Mouse (Mus musculus) heart, postnatal 0 days (tissue): ENCODE data around the gene Susd3. TPM values are rescaled to one million over a fixed set of nuclear protein-coding genes. Genes with fewer than 3 reads are reported as not detected.
A peak's percentile ranks its signal among the peaks of the same experiment; 100 is the strongest.

Experiments
- ATAC-seq: fragments of 200-750 bp; cut with Nextera tagmentation; 2 replicates; pipeline ENCODE4 v1.8.0; 2017; ENCODE audit warnings: low read depth, moderate number of reproducible peaks, moderate library complexity; ENCODE audit not compliant: insufficient read depth
- DNase-seq: peaks from one replicate; pipeline ENCODE4 v3.0.0-alpha.2; 2016; ENCODE audit warnings: low spot score
- H3K27ac ChIP-seq: fragments of 300-500 bp; sonication (generic); 2 replicates; pipeline ENCODE4 v1.5.1; 2014; ENCODE audit warnings: low read depth, mild to moderate bottlenecking
- H3K27me3 ChIP-seq: fragments of 300-500 bp; sonication (generic); 2 replicates; pipeline ENCODE4 v1.6.1; 2014; ENCODE audit warnings: low read length, mixed read lengths; ENCODE audit not compliant: control insufficient read depth, insufficient read depth
- H3K36me3 ChIP-seq: fragments of 300-500 bp; sonication (generic); replicated peaks from 2 replicates; pipeline ENCODE4 v1.6.1; 2014; ENCODE audit warnings: low read length, mixed read lengths; ENCODE audit not compliant: control insufficient read depth, insufficient read depth
- H3K4me1 ChIP-seq: fragments of 300-500 bp; sonication (generic); 2 replicates; pipeline ENCODE4 v1.6.1; 2014; ENCODE audit warnings: antibody characterized with exemption; ENCODE audit not compliant: control insufficient read depth, insufficient read depth
- H3K4me2 ChIP-seq: fragments of 300-500 bp; sonication (generic); 2 replicates; pipeline ENCODE4 v1.6.1; 2014; ENCODE audit warnings: low read depth, mild to moderate bottlenecking, low read length, moderate library complexity
- H3K4me3 ChIP-seq: fragments of 300-500 bp; sonication (generic); 2 replicates; pipeline ENCODE4 v1.5.1; 2014; ENCODE audit warnings: low read depth, low read length
- H3K9ac ChIP-seq: fragments of 300-500 bp; sonication (generic); replicated peaks from 2 replicates; pipeline ENCODE4 v1.6.1; 2014; ENCODE audit warnings: low read depth, low read length, mixed read lengths
- H3K9me3 ChIP-seq: fragments of 300-500 bp; sonication (generic); replicated peaks from 2 replicates; pipeline ENCODE4 v1.6.1; 2016; ENCODE audit warnings: low read length; ENCODE audit not compliant: control insufficient read depth
- CTCF ChIP-seq: IDR thresholded peaks from 2 replicates; pipeline ENCODE4 v1.5.1; 2016; ENCODE audit warnings: antibody characterized with exemption, control low read depth, low read depth
- EP300 ChIP-seq: IDR thresholded peaks from 2 replicates; pipeline ENCODE4 v1.6.1; 2016; ENCODE audit warnings: antibody characterized with exemption, low read depth
- WGBS: fragments of 180-500 bp; shearing (Covaris S2); extraction: QIAGEN DNeasy Blood & Tissue Kit; methylation state at CpG from one replicate; pipeline ENCODE4 v1.1.7; 2014; 5-methylcytosine and 5-hydroxymethylcytosine counted together
- polyA plus RNA-seq: library from polyadenylated mRNA; unstranded; fragments of >200 nt; fragmentation: Nextera tagmentation; extraction: Ambion mirVana; gene quantifications from 2 replicates; pipeline ENCODE4 v1.2.1, GENCODE M21; 2015
- total RNA-seq: library from RNA; depleted of rRNA; stranded (reverse); fragments of >200 nt; gene quantifications from 2 replicates; pipeline ENCODE4 v1.2.3, GENCODE M21; 2014; ENCODE audit warnings: low replicate concordance

Gene Susd3
- total and polyA plus RNA-seq, 2 experiments from 2014 or later: 0.46 to 0.75 TPM

DNA sequence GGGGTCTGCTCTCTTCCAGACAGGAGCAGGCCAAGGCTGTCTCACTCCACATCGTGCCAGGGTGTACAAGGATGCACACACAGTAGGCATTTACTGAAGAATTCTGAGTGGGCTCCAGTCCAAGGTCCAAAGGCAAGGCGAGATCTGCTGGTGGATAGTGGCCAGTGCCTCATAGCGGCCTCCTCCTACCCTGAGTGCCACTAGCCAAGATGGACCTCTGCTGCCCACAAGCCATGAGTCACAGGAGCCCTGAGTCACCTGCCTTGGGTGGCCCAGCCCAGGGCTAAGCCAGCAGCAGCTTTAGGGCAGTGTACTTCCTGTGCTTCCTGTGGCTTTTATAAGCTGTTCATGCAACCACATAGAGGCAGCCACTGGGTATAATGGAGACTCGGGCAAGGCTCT is 35.0 kb downstream of the Susd3 start:
- DNase-seq (peak; percentile 32), ATAC-seq (no peak; the same call in 1 of the 2 replicates)
- H3K36me3 ChIP-seq: no peaks in the 10 kb centered on the region
- peaks cover 37% of the 10 kb centered on the region for H3K4me1 ChIP-seq
- H3K4me2 ChIP-seq: peak overlapping the region; percentile 74
- peak overlapping the region; percentile 77; the same call in 1 of the 2 replicates for H3K4me3 ChIP-seq
- H3K9me3 ChIP-seq: no peaks in the 10 kb centered on the region
- TF ChIP-seq CTCF (no peak), EP300 (no peak)
- H3K27ac ChIP-seq: peak overlapping the region; percentile 70
- 43% methylated on average over 4 of the region's 4 CpGs for WGBS
- H3K9ac ChIP-seq: 0 out of 2 replicates have a peak overlapping the region, but pooled peaks have one; percentile 87
- no peaks in the 10 kb centered on the region for H3K27me3 ChIP-seq

DNA sequence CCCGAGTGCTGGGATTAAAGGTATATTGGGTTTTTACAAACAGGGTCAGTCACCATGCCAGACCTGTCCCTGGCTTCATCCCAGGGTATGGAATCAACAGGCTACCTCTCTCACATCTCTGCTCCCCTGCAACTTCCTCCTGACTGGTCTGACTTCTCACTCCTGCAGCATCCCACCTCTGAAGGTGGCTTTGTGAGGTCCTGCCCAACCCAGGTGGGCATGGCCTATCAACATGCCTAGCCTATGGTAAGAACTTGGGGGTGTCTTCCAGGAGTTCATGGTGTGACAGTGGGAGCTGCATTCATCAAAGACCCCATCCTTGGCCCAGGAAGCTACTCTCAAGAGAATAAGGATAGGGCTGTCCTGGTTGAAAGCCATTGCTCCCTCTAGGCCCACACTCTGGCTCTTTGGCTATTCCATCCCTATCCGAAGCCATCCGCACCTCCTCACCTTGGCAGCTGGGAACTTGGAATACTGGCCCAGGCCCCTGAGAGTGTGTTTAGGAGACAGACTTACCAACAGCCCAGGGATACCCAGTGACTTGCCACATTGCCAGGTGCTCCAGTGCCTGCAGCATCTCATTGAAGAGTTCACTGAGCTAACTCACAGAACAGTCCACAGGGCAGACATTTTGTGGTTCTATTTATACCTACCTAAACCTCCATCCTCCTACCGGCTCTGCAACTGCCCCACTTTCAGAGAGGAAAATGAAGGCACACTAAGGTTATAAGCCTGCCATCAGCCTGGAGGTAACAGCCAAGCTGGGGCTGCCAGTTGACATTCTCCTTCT is 35.6 kb downstream of the Susd3 start:
- TF ChIP-seq EP300 (no peak), CTCF (no peak)
- H3K9me3 ChIP-seq: no peaks in the 10 kb centered on the region
- H3K36me3 ChIP-seq: 0 out of 2 replicates have a peak, but pooled peaks cover 1% of the 10 kb centered on the region
- peak overlapping the region; percentile 70 for H3K27ac ChIP-seq
- H3K4me2 ChIP-seq: peak overlapping the region; percentile 74; the same call in 1 of the 2 replicates
- no peak for DNase-seq
- no peak for ATAC-seq
- no peaks in the 10 kb centered on the region for H3K27me3 ChIP-seq
- no peak overlapping the region for H3K9ac ChIP-seq
- WGBS: 73% methylated on average over 4 of the region's 4 CpGs
- no peak overlapping the region for H3K4me3 ChIP-seq
- peaks cover 37% of the 10 kb centered on the region for H3K4me1 ChIP-seq

DNA sequence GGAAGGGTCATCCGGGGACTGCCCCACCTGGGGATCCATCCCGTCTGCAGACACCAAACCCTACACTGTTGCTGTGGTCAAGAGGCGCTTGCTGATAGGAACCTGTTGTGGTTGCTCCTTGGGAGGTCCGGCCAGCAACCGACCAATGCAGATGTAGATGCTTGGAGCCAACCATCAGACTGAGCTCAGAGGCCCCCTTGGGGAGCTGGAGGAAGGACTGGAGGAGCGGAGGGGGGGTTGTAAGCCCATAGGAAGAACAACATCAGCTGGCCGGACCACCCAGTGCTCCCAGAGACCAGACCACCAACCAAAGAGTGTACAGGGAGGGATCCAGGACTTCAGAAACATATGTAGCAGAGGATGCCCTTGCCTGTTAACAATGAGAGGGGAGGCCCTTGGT is 39.2 kb downstream of the Susd3 start:
- Histone ChIP-seq H3K4me2 (no peak overlapping the region), H3K9me3 (no peaks in the 10 kb centered on the region), H3K4me3 (no peak overlapping the region), H3K9ac (no peak overlapping the region), H3K36me3 (peaks cover 25% of the 10 kb centered on the region), H3K27me3 (no peaks in the 10 kb centered on the region), H3K27ac (no peak overlapping the region), H3K4me1 (peaks cover 27% of the 10 kb centered on the region)
- no peak for DNase-seq
- WGBS: 62% methylated on average over 7 of the region's 7 CpGs
- ATAC-seq: no peak
- TF ChIP-seq EP300 (no peak), CTCF (no peak)

DNA sequence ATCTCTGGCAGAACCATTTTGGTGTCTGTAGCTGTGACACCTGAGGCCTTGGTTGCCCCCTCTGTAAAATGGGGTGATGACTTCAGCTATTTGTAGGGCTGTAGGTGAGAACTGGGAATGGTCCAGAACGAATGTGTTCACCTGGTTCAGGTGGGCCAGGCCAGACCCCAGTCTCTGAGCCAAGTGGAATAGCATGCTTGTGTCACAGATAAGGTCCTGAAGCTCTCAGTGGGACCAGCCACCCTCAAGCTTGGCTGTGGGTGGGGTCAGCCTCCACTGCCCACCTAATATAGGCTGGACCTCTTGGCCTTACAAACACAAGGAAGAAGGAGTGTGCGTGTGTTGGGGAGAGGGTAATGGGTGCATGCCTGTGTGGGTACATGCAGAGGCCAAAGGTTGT is 42.2 kb downstream of the Susd3 start:
- no peak for TF ChIP-seq CTCF
- no peak for TF ChIP-seq EP300
- WGBS: 90% methylated on average over 2 of the region's 2 CpGs
- Histone ChIP-seq H3K9me3 (no peaks in the 10 kb centered on the region), H3K27ac (no peak overlapping the region), H3K4me2 (no peak overlapping the region), H3K4me1 (peaks cover 9% of the 10 kb centered on the region; the same call in 1 of the 2 replicates), H3K36me3 (peaks cover 50% of the 10 kb centered on the region), H3K9ac (no peak overlapping the region), H3K27me3 (no peaks in the 10 kb centered on the region), H3K4me3 (no peak overlapping the region)
- no peak for DNase-seq
- no peak for ATAC-seq

DNA sequence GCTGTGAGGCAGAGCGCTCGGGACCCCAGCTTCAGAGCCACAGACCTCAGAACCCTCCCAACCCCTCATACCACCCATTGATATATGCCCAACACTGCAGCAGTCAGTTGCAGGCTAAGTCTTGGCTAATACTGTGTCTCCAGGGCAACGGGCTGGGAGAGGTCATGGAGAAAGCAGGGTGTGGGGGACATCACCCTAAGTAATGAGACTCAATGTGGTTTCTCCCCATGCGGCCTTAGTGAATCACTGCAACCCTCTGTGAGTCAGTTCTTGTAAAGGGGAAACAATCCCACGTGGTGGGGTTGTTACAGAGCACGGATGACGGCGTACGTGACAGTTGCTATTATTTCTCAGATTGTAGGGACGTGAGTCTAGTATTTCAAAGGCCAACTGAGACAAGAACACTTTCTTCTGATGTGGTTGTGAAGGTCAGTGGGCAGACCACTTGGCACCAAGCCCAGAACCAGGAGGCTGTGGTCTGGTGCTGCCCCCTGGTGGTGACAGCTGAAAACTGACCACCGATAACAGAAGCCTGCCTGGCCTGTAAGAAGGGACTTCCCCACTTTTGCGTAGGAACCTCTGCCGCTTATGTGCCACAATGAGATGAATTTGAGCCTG is 43.0 kb downstream of the Susd3 start:
- Histone ChIP-seq H3K9me3 (no peaks in the 10 kb centered on the region), H3K4me2 (no peak overlapping the region; the same call in 1 of the 2 replicates), H3K36me3 (peaks cover 50% of the 10 kb centered on the region), H3K4me1 (peaks cover 9% of the 10 kb centered on the region; the same call in 1 of the 2 replicates), H3K27me3 (no peaks in the 10 kb centered on the region), H3K9ac (no peak overlapping the region), H3K4me3 (no peak overlapping the region), H3K27ac (peak overlapping the region; percentile 26; the same call in 1 of the 2 replicates)
- ATAC-seq (peak; percentile 66), DNase-seq (peak; percentile 72)
- WGBS: 30% methylated on average over 13 of the region's 13 CpGs
- TF ChIP-seq EP300 (peak; percentile 76), CTCF (peak; percentile 91)
